Mouse (Mus musculus) myocyte (in vitro differentiated cells): ENCODE measurements at regions not wholly inside any gene's neighbourhood (a gene's known extent, or its start where the extent isn't known, plus 50 kb on each side); places are given as distances from the start of the nearest gene placed in this dataset.

Experiments
- H3K27me3 ChIP-seq: one replicate; pipeline ENCODE4 v1.6.1; 2011; ENCODE audit not compliant: control insufficient read depth, insufficient read depth, insufficient read length
- H3K36me3 ChIP-seq: one replicate; pipeline ENCODE4 v1.6.1; 2011; ENCODE audit not compliant: control insufficient read depth, insufficient read depth
- H3K4me2 ChIP-seq: one replicate; pipeline ENCODE4 v1.6.1; 2011; ENCODE audit warnings: low read depth, control low read depth
- H3K4me3 ChIP-seq: one replicate; pipeline ENCODE4 v1.5.1; 2011; ENCODE audit warnings: mild to moderate bottlenecking, control low read depth, moderate library complexity
- H3K79me2 ChIP-seq: one replicate; pipeline ENCODE4 v1.6.1; 2011; ENCODE audit not compliant: control insufficient read depth, insufficient read depth
- H3ac ChIP-seq: one replicate; pipeline ENCODE4 v1.6.1; 2011; ENCODE audit not compliant: control insufficient read depth, insufficient read length
- CEBPB ChIP-seq: IDR thresholded peaks from 2 replicates; pipeline ENCODE4 v1.6.1; 2011; ENCODE audit warnings: mild to moderate bottlenecking, moderate library complexity; ENCODE audit not compliant: poor library complexity, insufficient read depth, severe bottlenecking
- E2F4 ChIP-seq: IDR thresholded peaks from one replicate; pipeline ENCODE4 v1.6.1; 2011; ENCODE audit warnings: mild to moderate bottlenecking, control low read depth, moderate library complexity; ENCODE audit not compliant: insufficient read depth
- MAX ChIP-seq: IDR thresholded peaks from one replicate; pipeline ENCODE4 v1.6.1; 2011; ENCODE audit warnings: low read depth, mild to moderate bottlenecking, control low read depth
- MYOD1 ChIP-seq, 3 experiments: IDR thresholded peaks; one replicate each; pipeline ENCODE4 v1.6.1; 2011; ENCODE audit warnings: control low read depth in 2 of 3, low read depth in 2 of 3, mild to moderate bottlenecking in 2 of 3, moderate library complexity in 1 of 3; ENCODE audit not compliant: insufficient read length in 2 of 3, control insufficient read depth in 1 of 3
- MYOG ChIP-seq, 3 experiments: IDR thresholded peaks; one replicate each; pipeline ENCODE4 v1.6.1; 2011; ENCODE audit warnings: control low read depth in 2 of 3, low read depth in 2 of 3, mild to moderate bottlenecking in 2 of 3; ENCODE audit not compliant: insufficient read length in 2 of 3, control insufficient read depth in 1 of 3, insufficient read depth in 1 of 3
- POLR2A ChIP-seq: IDR thresholded peaks from one replicate; pipeline ENCODE4 v1.6.1; 2011; ENCODE audit warnings: low read depth, mild to moderate bottlenecking, control low read depth, moderate library complexity; ENCODE audit not compliant: insufficient read length
- POLR2AphosphoS2 ChIP-seq: IDR thresholded peaks from one replicate; pipeline ENCODE4 v1.6.1; 2011; ENCODE audit warnings: low read depth, control low read depth; ENCODE audit not compliant: insufficient read length
- REST ChIP-seq: IDR thresholded peaks from one replicate; pipeline ENCODE4 v1.6.1; 2011; ENCODE audit warnings: mild to moderate bottlenecking, control low read depth, moderate library complexity; ENCODE audit not compliant: insufficient read depth, insufficient read length
- SRF ChIP-seq: IDR thresholded peaks from one replicate; pipeline ENCODE4 v1.6.1; 2011; ENCODE audit warnings: low read depth; ENCODE audit not compliant: control insufficient read depth, insufficient read length
- TCF12 ChIP-seq: IDR thresholded peaks from one replicate; pipeline ENCODE4 v1.6.1; 2011; ENCODE audit warnings: mild to moderate bottlenecking, control low read depth; ENCODE audit not compliant: poor library complexity, insufficient read depth, severe bottlenecking
- TCF3 ChIP-seq: IDR thresholded peaks from one replicate; pipeline ENCODE4 v1.6.1; 2011; ENCODE audit warnings: low read depth, control low read depth; ENCODE audit not compliant: insufficient read length
- USF1 ChIP-seq: IDR thresholded peaks from one replicate; pipeline ENCODE4 v1.6.1; 2011; ENCODE audit warnings: low read depth, mild to moderate bottlenecking, control low read depth, moderate library complexity

- H3K79me2 ChIP-seq = no peaks in the 10 kb centered on the region
- H3K4me3 ChIP-seq = no peak overlapping the region
- no peak overlapping the region for H3ac ChIP-seq
- H3K27me3 ChIP-seq = no peaks in the 10 kb centered on the region
- no peaks in the 10 kb centered on the region for H3K36me3 ChIP-seq
- no peak for TF ChIP-seq USF1
- peak in 1 of 3 experiments; percentile 47 for TF ChIP-seq MYOG (IDR thresholded peaks at IDR 0.05; ENCODE audit: control insufficient read depth in 1 of 3, insufficient read depth in 1 of 3, insufficient read length in 2 of 3, low read depth in 2 of 3)
- TF ChIP-seq POLR2AphosphoS2 = no peak
- no peak for TF ChIP-seq E2F4
- peak in 2 of 3 experiments; percentile 35 to 67 for TF ChIP-seq MYOD1 (IDR thresholded peaks at IDR 0.05; ENCODE audit: control insufficient read depth in 1 of 3, insufficient read length in 2 of 3, low read depth in 2 of 3)
- TF ChIP-seq POLR2A = no peak
- TF ChIP-seq MAX = no peak
- no peak for TF ChIP-seq TCF12
- no peak for TF ChIP-seq CEBPB
- no peak for TF ChIP-seq TCF3
- TF ChIP-seq REST = no peak
- H3K4me2 ChIP-seq = no peak overlapping the region
Observed at GRCm38 (mm10) chr1:156990567-156991494, 51.4 kb upstream of the Ralgps2 start.

DNA sequence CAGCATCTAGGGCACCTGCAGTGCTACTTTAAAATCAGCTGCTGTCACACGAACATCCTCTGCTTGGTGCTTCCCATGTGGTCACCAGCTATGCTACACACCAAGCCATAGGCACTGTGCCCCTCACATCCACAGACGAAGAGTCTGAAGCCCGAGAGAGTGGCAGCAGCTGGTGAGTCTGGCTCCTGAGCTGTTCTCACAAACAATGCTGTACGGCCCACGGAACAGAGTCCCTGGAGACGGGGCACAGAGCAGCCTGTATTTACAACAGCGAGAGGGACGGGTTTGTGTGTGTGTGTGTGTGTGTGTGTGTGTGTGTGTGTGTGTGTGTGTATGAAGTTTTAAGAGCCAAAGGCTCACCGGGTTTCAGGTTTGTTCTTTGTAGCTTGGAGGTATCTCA is 50.7 kb upstream of the Ralgps2 start:
- Histone ChIP-seq H3K4me2 (no peak overlapping the region), H3K79me2 (no peaks in the 10 kb centered on the region), H3K27me3 (no peaks in the 10 kb centered on the region), H3ac (no peak overlapping the region), H3K36me3 (no peaks in the 10 kb centered on the region), H3K4me3 (no peak overlapping the region)
- no peak for TF ChIP-seq MYOG (IDR thresholded peaks at IDR 0.05; ENCODE audit: control insufficient read depth in 1 of 3, insufficient read depth in 1 of 3, insufficient read length in 2 of 3, low read depth in 2 of 3)
- no peak for TF ChIP-seq POLR2A
- TF ChIP-seq CEBPB = no peak

DNA sequence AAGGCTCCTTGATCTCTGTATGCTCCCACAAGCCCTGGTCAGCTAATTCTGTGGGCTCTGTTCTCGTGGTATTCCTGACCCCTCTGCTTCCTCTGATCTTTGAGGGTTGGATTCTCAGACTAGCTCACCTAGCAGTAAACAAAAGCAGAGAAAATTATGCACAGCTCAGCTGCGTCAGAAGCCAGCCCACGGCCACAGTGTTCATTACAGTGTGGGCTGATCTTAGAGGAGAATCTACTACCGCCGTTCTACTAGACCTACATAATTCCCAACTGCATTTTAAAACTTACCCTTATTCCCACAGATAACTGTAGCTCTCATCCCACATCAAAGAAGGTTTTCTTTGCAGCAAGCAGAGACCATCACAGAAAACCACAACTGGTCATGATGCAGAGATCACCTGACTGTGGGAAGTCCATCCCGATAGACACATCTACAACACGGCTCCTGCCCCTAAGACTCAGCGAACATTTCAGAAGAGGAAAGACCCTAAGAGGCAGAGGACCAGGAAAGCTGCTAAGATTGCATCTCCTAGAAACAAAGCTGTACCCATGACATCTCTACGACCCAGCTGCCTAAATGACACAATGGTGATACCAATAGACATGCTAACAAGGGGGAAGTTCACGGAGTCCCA is 49.8 kb upstream of the Ralgps2 start:
- no peaks in the 10 kb centered on the region for H3K79me2 ChIP-seq
- H3K4me2 ChIP-seq = no peak overlapping the region
- no peak overlapping the region for H3ac ChIP-seq
- no peaks in the 10 kb centered on the region for H3K27me3 ChIP-seq
- no peak overlapping the region for H3K4me3 ChIP-seq
- no peaks in the 10 kb centered on the region for H3K36me3 ChIP-seq
- TF ChIP-seq MYOD1 (IDR thresholded peaks at IDR 0.05; ENCODE audit: control insufficient read depth in 1 of 3, insufficient read length in 2 of 3, low read depth in 2 of 3) = no peak
- TF ChIP-seq USF1 = no peak
- no peak for TF ChIP-seq MAX
- no peak for TF ChIP-seq CEBPB
- TF ChIP-seq POLR2A = no peak
- no peak for TF ChIP-seq SRF
- TF ChIP-seq POLR2AphosphoS2 = no peak
- no peak for TF ChIP-seq E2F4
- no peak for TF ChIP-seq MYOG (IDR thresholded peaks at IDR 0.05; ENCODE audit: control insufficient read depth in 1 of 3, insufficient read depth in 1 of 3, insufficient read length in 2 of 3, low read depth in 2 of 3)
- TF ChIP-seq REST = no peak
- no peak for TF ChIP-seq TCF12
- no peak for TF ChIP-seq TCF3
